Mouse (Mus musculus) megakaryocyte, embryonic 14.5 days (primary cell): Measurements from ENCODE around the gene Arhgef11.
"Not testable (repeated sequence)": the region's sequence is repeated elsewhere in the genome, so short reads cannot be mapped to it uniquely, and the experiment has no call there.

Source experiments
- FLI1 ChIP-seq: IDR thresholded peaks from 2 replicates; pipeline ENCODE4 v1.6.1; 2012; ENCODE audit warnings: low read length, inconsistent platforms, mixed read lengths
- GATA1 ChIP-seq: IDR thresholded peaks from 3 replicates; pipeline ENCODE4 v1.6.1; 2012; ENCODE audit warnings: mixed read lengths, low read length, inconsistent platforms, borderline replicate concordance

- TF ChIP-seq GATA1, FLI1: not testable (repeated sequence)
Measured at GRCm38 (mm10) chr3:87601077-87601476, 16.3 kb upstream of the Arhgef11 start.
